Comparison of ENCODE assay signal across 24 mouse cellular contexts in the genomic region with DNA sequence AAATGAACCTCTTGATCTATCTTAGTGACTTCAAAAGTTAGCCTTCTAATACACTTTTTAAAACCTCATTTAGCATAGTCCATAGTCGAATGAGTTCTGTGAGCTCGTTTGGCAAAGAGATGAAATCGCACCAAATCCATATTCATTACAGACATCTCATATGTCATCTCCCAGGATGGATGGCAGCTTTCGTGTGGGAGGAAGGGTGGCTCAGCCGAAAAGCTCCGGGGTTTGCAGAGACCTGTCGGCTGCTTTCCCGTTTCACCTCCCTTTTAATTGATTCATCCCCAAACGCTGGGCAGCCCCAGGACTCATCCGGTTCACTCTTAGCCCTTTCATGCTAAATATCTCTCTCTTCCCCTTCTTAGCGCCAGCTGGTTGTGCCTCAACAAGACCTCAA.
DNase-seq lines count a peak whose midpoint lies in the region; ATAC-seq and TF ChIP-seq lines count a peak whose summit lies in the region.
"Had no signal": no experiment of that assay in that cellular context is flagged by ENCODE, and none has a peak within 500 bp of the region (broad histone marks: within the 10 kb centered on the region; RNA-seq: fewer than 3 reads in every experiment).

No protein-coding gene starts in this region.

- H3K36me3 ChIP-seq in forebrain, postnatal 0 days (ENCODE audit: insufficient read depth) = no peaks in the 10 kb centered on the region
- no peaks in the 10 kb centered on the region for H3K36me3 ChIP-seq in forebrain, embryonic 11.5 days (ENCODE audit: control insufficient read depth, insufficient read depth, low read length)
- no peaks in the 10 kb centered on the region for H3K36me3 ChIP-seq in neural tube, embryonic 11.5 days (ENCODE audit: control insufficient read depth, insufficient read depth, low read length)
- H3K36me3 ChIP-seq in neural tube, embryonic 15.5 days = no peaks in the 10 kb centered on the region
- H3K36me3 ChIP-seq: hindbrain, embryonic 12.5 days; limb, embryonic 10.5 days had no signal

- H3K27me3 ChIP-seq in forebrain, postnatal 0 days (ENCODE audit: insufficient read depth, low read length) = no peaks in the 10 kb centered on the region
- H3K27me3 ChIP-seq in forebrain, embryonic 11.5 days (ENCODE audit: control insufficient read depth, insufficient read depth, low read length) = no peaks in the 10 kb centered on the region
- no peaks in the 10 kb centered on the region for H3K27me3 ChIP-seq in neural tube, embryonic 11.5 days (ENCODE audit: control insufficient read depth, insufficient read depth, low read length)
- H3K27me3 ChIP-seq in neural tube, embryonic 15.5 days (replicated peaks) = no peaks in the 10 kb centered on the region
- H3K27me3 ChIP-seq: forebrain, embryonic 13.5 days; hindbrain, embryonic 12.5 days had no signal

- intact Hi-C loops in heart, postnatal 10 days (cut with DNase I) = no loop called here

- H3K4me2 ChIP-seq in forebrain, postnatal 0 days (ENCODE audit: low read depth) = no peak overlapping the region
- H3K4me2 ChIP-seq in forebrain, embryonic 11.5 days (ENCODE audit: low read depth, low read length, severe bottlenecking) = no peak overlapping the region
- H3K4me2 ChIP-seq in neural tube, embryonic 11.5 days (ENCODE audit: low read depth) = no peak overlapping the region
- H3K4me2 ChIP-seq in neural tube, embryonic 15.5 days = no peak overlapping the region
- H3K4me2 ChIP-seq: forebrain, embryonic 13.5 days; heart, embryonic 11.5 days; hindbrain, embryonic 12.5 days had no signal

- H3K4me3 ChIP-seq in forebrain, postnatal 0 days (ENCODE audit: low read depth, low read length) = no peak overlapping the region
- H3K4me3 ChIP-seq in forebrain, embryonic 11.5 days (ENCODE audit: low read depth, low read length) = no peak overlapping the region
- no peak overlapping the region for H3K4me3 ChIP-seq in neural tube, embryonic 11.5 days (ENCODE audit: low read depth, low read length)
- no peak overlapping the region for H3K4me3 ChIP-seq in neural tube, embryonic 15.5 days (replicated peaks)
- H3K4me3 ChIP-seq: forebrain, embryonic 13.5 days; gastrocnemius, adult 2 months; hindbrain, embryonic 12.5 days; limb, embryonic 10.5 days had no signal

- peak; percentile 34 for DNase-seq in forebrain, postnatal 0 days
- DNase-seq in forebrain, embryonic 11.5 days (ENCODE audit: low spot score) = no peak
- DNase-seq in neural tube, embryonic 11.5 days (ENCODE audit: low spot score) = peak; percentile 29
- DNase-seq in layer of hippocampus, adult 9-11 months = peak; percentile 63
- peak; percentile 12 to 23 for DNase-seq in right cerebral cortex, postnatal 36 days (ENCODE audit: low spot score in 2 of 2)
- no peak for DNase-seq in kidney, postnatal 14 days
- DNase-seq in heart, postnatal 10 days = no peak
- DNase-seq: adrenal gland, postnatal 14 days; cerebellum, adult 11 months; gastrocnemius, adult 2 months; heart, postnatal 14 days; kidney, postnatal 4 days; lung, adult 18-20 months; lung, postnatal 14 days; midbrain, embryonic 14.5 days; thymus, postnatal 25 days had no signal

- peaks cover 7% of the 10 kb centered on the region; the same call in 1 of the 2 replicates for H3K4me1 ChIP-seq in forebrain, postnatal 0 days (ENCODE audit: insufficient read depth)
- no peaks in the 10 kb centered on the region for H3K4me1 ChIP-seq in forebrain, embryonic 11.5 days (replicated peaks; ENCODE audit: control insufficient read depth, insufficient read depth, low read length)
- no peaks in the 10 kb centered on the region for H3K4me1 ChIP-seq in neural tube, embryonic 11.5 days (ENCODE audit: control insufficient read depth, insufficient read depth, low read length)
- H3K4me1 ChIP-seq in neural tube, embryonic 15.5 days = no peaks in the 10 kb centered on the region
- H3K4me1 ChIP-seq: forebrain, embryonic 13.5 days; hindbrain, embryonic 12.5 days had no signal

- no peak overlapping the region for H3K27ac ChIP-seq in forebrain, postnatal 0 days (ENCODE audit: low read depth, low read length)
- H3K27ac ChIP-seq in forebrain, embryonic 11.5 days (ENCODE audit: low read depth, low read length) = no peak overlapping the region
- no peak overlapping the region for H3K27ac ChIP-seq in neural tube, embryonic 11.5 days (ENCODE audit: low read depth, low read length)
- no peak overlapping the region for H3K27ac ChIP-seq in neural tube, embryonic 15.5 days (replicated peaks)
- H3K27ac ChIP-seq: forebrain, embryonic 13.5 days; gastrocnemius, adult 2 months; hindbrain, embryonic 12.5 days; limb, embryonic 10.5 days had no signal

- peak; percentile 32; the same call in 1 of the 2 replicates for ATAC-seq in forebrain, postnatal 0 days
- no peak for ATAC-seq in forebrain, embryonic 11.5 days (replicated peaks; ENCODE audit: low FRiP score)
- no peak for ATAC-seq in neural tube, embryonic 11.5 days (ENCODE audit: insufficient read depth, low FRiP score, low TSS enrichment)
- ATAC-seq in neural tube, embryonic 15.5 days (ENCODE audit: low FRiP score) = no peak
- ATAC-seq: activated CD4-positive, CD25-positive, alpha-beta regulatory T cell, adult 4 months; CD4-positive, CD25-positive, alpha-beta regulatory T cell, adult 4 months; forebrain, embryonic 13.5 days; inflammation-experienced regulatory T-cells, adult 6 months had no signal

- 59% methylated on average over 11 of the region's 11 CpGs for WGBS in forebrain, postnatal 0 days
- whole genome bisulfite sequencing in forebrain, embryonic 11.5 days = 80% methylated on average over 11 of the region's 11 CpGs
- WGBS in neural tube, embryonic 11.5 days = 70% methylated on average over 11 of the region's 11 CpGs
- 83% methylated on average over 11 of the region's 11 CpGs for WGBS in neural tube, embryonic 15.5 days

- no peak overlapping the region for H3K9ac ChIP-seq in forebrain, postnatal 0 days
- H3K9ac ChIP-seq in forebrain, embryonic 11.5 days (ENCODE audit: low read length) = no peak overlapping the region
- H3K9ac ChIP-seq in neural tube, embryonic 11.5 days (ENCODE audit: low read length) = no peak overlapping the region
- H3K9ac ChIP-seq in neural tube, embryonic 15.5 days (replicated peaks) = no peak overlapping the region
- H3K9ac ChIP-seq: forebrain, embryonic 13.5 days; hindbrain, embryonic 12.5 days had no signal

- H3K9me3 ChIP-seq in forebrain, postnatal 0 days (ENCODE audit: low read length) = no peaks in the 10 kb centered on the region
- no peaks in the 10 kb centered on the region for H3K9me3 ChIP-seq in forebrain, embryonic 11.5 days (ENCODE audit: control insufficient read depth, low read length)
- no peaks in the 10 kb centered on the region for H3K9me3 ChIP-seq in neural tube, embryonic 11.5 days (ENCODE audit: control insufficient read depth, low read length)
- H3K9me3 ChIP-seq in neural tube, embryonic 15.5 days (replicated peaks) = no peaks in the 10 kb centered on the region
- H3K9me3 ChIP-seq: forebrain, embryonic 13.5 days; hindbrain, embryonic 12.5 days; limb, embryonic 10.5 days had no signal

- no peak for TF ChIP-seq CTCF in forebrain, postnatal 0 days (IDR thresholded peaks at IDR 0.05; ENCODE audit: low read depth)

Comparison
In these comparisons a context has a peak if more than half of its experiments do, and no peak if none do; other contexts are left out.
1. DNase-seq: peak in forebrain, postnatal 0 days (single experiment), neural tube, embryonic 11.5 days (single experiment), layer of hippocampus, adult 9-11 months (single experiment) and right cerebral cortex, postnatal 36 days (2 of 2); none in forebrain, embryonic 11.5 days (single experiment), kidney, postnatal 14 days (single experiment) and heart, postnatal 10 days (0 of 2).